Mouse (Mus musculus): Measurements from ENCODE around the gene Gstt4.

The Gstt4 gene

GRCm38 (mm10) chr10:75835761-75836531 lies 13.6 kb upstream of the Gstt4 start:
- DNase-seq = no peak

- peak; percentile 67 for DNase-seq
Observed at GRCm38 (mm10) chr10:75835307-75835706, 13.0 kb upstream of the Gstt4 start.

- no peak for DNase-seq
Observed at GRCm38 (mm10) chr10:75834721-75835120, 12.4 kb upstream of the Gstt4 start.

GRCm38 (mm10) chr10:75834250-75834649 lies 11.9 kb upstream of the Gstt4 start:
- no peak for DNase-seq

GRCm38 (mm10) chr10:75833456-75834080 lies 11.2 kb upstream of the Gstt4 start:
- DNase-seq = no peak

GRCm38 (mm10) chr10:75832272-75832895 lies 10.0 kb upstream of the Gstt4 start:
- DNase-seq = peak; percentile 47

- DNase-seq = no peak
Observed at GRCm38 (mm10) chr10:75830275-75830670, 7.9 kb upstream of the Gstt4 start.

GRCm38 (mm10) chr10:75829529-75830274 lies 7.4 kb upstream of the Gstt4 start:
- DNase-seq = no peak

GRCm38 (mm10) chr10:75828500-75828931 lies 6.2 kb upstream of the Gstt4 start:
- DNase-seq = peak; percentile 48

- DNase-seq = no peak
Observed at GRCm38 (mm10) chr10:75827668-75828360, 5.5 kb upstream of the Gstt4 start.

GRCm38 (mm10) chr10:75824530-75824929 lies 2.2 kb upstream of the Gstt4 start:
- no peak for DNase-seq

- no peak for DNase-seq
Observed at GRCm38 (mm10) chr10:75823782-75824181, 1.4 kb upstream of the Gstt4 start.

- no peak for DNase-seq
Observed at GRCm38 (mm10) chr10:75819882-75820281, 2.5 kb downstream of the Gstt4 start.

GRCm38 (mm10) chr10:75818641-75819040 lies 3.7 kb downstream of the Gstt4 start:
- no peak for DNase-seq

GRCm38 (mm10) chr10:75804217-75804616 lies 18.1 kb downstream of the Gstt4 start:
- DNase-seq = no peak

- DNase-seq = peak; percentile 17
Observed at GRCm38 (mm10) chr10:75798176-75798696, 24.1 kb downstream of the Gstt4 start, which contains the start of gene Gstt1. Gstt1 (minus strand) TSS chr10:75798584.

- DNase-seq = peak; percentile 26
Observed at GRCm38 (mm10) chr10:75797619-75798175, 24.6 kb downstream of the Gstt4 start.

- DNase-seq = no peak
Observed at GRCm38 (mm10) chr10:75796731-75797516, 25.4 kb downstream of the Gstt4 start.

GRCm38 (mm10) chr10:75794880-75795279 lies 27.5 kb downstream of the Gstt4 start:
- no peak for DNase-seq

GRCm38 (mm10) chr10:75790773-75791172 lies 31.6 kb downstream of the Gstt4 start:
- no peak for DNase-seq

- DNase-seq = no peak
Observed at GRCm38 (mm10) chr10:75789841-75790240, 32.5 kb downstream of the Gstt4 start.
